Mouse (Mus musculus): ENCODE data around the gene Zfp26. TPM values are rescaled to one million over a fixed set of nuclear protein-coding genes. Genes with fewer than 3 reads are reported as not detected.

Zfp26 gene
- polyA plus RNA-seq, 1 experiment: 13.8 TPM

DNA sequence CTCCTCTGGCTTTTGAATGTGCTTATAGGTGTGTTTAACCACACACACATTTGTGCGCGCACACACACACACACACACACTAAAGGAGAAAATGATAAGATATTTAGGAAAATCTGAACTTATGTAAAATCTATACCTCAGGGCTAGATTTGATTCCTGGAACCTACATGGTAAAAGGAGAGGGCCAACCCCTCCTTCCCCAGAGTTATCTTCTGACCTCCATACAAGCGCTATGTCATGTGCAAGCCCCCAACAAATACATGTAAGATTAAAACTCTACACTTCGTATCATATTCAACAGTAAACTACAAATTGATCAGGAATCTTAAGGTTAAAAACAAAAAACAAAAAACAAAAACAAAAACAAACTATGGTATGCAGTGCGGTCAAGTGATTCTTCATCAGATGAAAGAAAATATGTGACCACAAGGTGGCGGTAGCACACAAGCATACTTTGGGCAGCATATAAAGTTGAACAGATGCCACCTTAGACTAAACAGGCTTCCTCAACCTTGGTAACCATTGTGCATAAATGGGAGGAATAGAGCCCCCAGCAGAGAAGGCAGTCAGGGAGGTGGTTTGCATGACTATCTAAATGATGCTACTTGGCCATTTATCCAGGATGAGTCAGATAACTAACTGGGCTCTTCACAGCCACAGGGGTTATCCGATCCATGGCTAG, 6.9 kb upstream of the Zfp26 start:
- no peak overlapping the region for H3K4me3 ChIP-seq (ENCODE audit: insufficient read depth, low read length)
- H3K4me1 ChIP-seq (ENCODE audit: control insufficient read depth, insufficient read depth, low read length): peaks cover 3% of the 10 kb centered on the region
- H3K27ac ChIP-seq (ENCODE audit: insufficient read depth, low read depth, low read length): no peak overlapping the region
- TF ChIP-seq CTCF (IDR thresholded peaks at IDR 0.05; ENCODE audit: low read depth, low read length) (no peak), POLR2A (IDR thresholded peaks at IDR 0.05; ENCODE audit: borderline replicate concordance, low read depth, low read length) (no peak)

DNA sequence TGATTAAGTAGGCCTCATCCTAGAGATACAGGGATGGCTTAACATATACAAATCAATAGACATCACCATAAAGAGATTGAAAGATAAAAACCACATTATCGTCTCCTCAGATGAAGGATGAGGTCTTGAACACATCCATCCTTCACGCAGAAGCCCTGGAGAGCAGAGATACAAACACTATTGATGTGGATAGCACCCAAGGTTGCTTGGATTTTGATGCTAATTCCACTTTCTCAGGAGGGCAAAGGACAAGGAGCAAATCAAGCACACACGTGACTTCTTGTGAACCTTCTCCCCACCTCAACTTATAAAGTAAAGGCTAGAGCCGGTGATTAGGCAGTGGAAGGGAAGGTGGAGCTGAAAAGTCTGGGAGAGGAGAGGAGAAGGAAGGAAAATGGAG, 6.3 kb downstream of the Zfp26 start:
- peaks cover 3% of the 10 kb centered on the region; the same call in 1 of the 2 replicates for H3K4me1 ChIP-seq (ENCODE audit: control insufficient read depth, insufficient read depth, low read length)
- H3K4me3 ChIP-seq (ENCODE audit: insufficient read depth, low read length): no peak overlapping the region
- TF ChIP-seq CTCF (IDR thresholded peaks at IDR 0.05; ENCODE audit: low read depth, low read length): no peak
- TF ChIP-seq POLR2A (IDR thresholded peaks at IDR 0.05; ENCODE audit: borderline replicate concordance, low read depth, low read length): no peak
- no peak overlapping the region for H3K27ac ChIP-seq (ENCODE audit: insufficient read depth, low read depth, low read length)

DNA sequence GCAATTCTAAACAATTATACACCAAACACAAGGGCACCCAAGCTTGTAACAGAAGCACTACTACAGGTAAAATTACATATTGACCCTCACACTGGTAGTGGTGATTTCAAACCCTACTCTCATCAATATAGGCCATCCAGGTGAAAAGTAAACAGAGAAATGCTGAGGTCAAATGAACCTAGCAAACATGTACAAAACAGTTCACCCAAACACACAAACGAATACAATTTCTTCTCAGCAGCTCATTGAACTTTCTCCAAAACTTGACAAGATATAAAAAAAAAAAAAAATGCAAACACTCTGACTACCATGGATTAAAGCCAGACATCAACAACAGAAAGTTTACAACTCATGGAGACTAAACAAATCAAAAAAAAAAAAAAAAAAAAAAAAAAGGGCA, 8.5 kb downstream of the Zfp26 start:
- Histone ChIP-seq H3K4me1 (ENCODE audit: control insufficient read depth, insufficient read depth, low read length) (peaks cover 3% of the 10 kb centered on the region; the same call in 1 of the 2 replicates), H3K27ac (ENCODE audit: insufficient read depth, low read depth, low read length) (no peak overlapping the region)

DNA sequence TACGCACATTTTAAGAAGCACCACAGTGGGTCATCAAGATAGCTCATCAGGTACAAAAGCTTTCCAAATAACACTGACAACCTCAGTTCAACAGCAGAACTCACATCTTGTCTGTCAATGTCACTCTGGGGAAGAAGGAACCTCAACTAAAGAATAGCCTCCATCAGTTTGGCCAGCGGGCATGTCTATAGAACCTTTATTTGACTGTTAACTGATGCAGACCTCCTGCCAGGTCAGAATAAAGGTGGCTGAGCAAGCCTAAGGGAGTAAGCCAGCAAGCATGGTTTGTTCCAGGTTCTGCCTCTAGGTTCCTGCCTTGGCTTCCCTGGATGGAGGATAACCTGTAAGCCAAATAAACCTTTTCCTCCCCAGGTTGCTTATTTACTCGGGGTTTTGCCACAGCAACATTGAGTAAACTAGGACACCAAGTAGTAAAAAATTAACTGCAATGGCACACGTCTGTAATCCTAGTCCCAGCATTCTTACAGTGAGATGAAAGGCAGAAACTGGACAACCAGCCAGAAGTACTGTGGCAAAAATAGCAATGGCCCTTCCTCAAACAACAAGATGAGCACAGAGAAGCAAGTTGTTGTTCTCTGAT, 16.7 kb downstream of the Zfp26 start:
- Histone ChIP-seq H3K27ac (ENCODE audit: insufficient read depth, low read depth, low read length) (no peak overlapping the region), H3K4me1 (ENCODE audit: control insufficient read depth, insufficient read depth, low read length) (no peaks in the 10 kb centered on the region), H3K4me3 (ENCODE audit: insufficient read depth, low read length) (no peak overlapping the region)
- TF ChIP-seq CTCF (IDR thresholded peaks at IDR 0.05; ENCODE audit: low read depth, low read length): no peak
- TF ChIP-seq POLR2A (IDR thresholded peaks at IDR 0.05; ENCODE audit: borderline replicate concordance, low read depth, low read length): no peak

More for the DNA sequence above, 8.5 kb downstream of the Zfp26 start:
- no peak overlapping the region for H3K4me3 ChIP-seq (ENCODE audit: insufficient read depth, low read length)
- TF ChIP-seq POLR2A (IDR thresholded peaks at IDR 0.05; ENCODE audit: borderline replicate concordance, low read depth, low read length) (no peak), CTCF (IDR thresholded peaks at IDR 0.05; ENCODE audit: low read depth, low read length) (no peak)

DNA sequence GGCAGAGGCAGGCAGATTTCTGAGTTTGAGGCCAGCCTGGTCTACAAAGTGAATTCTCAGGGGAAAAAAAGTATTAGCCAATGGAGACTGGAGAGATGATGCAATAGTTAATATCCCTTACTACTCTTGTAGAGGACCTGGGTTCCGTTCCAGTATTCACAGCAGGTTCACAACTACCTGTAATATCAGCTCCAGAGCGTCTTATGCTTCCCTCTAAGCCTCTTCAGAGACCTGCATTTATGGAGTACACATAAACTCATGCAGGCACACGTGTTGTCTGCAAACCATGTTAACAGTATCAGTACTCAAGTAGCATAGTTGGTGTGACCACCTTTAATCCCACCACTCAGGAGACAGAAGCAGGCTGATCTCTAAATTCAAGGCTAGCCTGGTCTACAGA, 30.0 kb downstream of the Zfp26 start:
- no peak overlapping the region for H3K4me3 ChIP-seq (ENCODE audit: insufficient read depth, low read length)
- H3K27ac ChIP-seq (ENCODE audit: insufficient read depth, low read depth, low read length): no peak overlapping the region
- H3K4me1 ChIP-seq (ENCODE audit: control insufficient read depth, insufficient read depth, low read length): no peaks in the 10 kb centered on the region
- TF ChIP-seq POLR2A (IDR thresholded peaks at IDR 0.05; ENCODE audit: borderline replicate concordance, low read depth, low read length) (no peak), CTCF (IDR thresholded peaks at IDR 0.05; ENCODE audit: low read depth, low read length) (no peak)

DNA sequence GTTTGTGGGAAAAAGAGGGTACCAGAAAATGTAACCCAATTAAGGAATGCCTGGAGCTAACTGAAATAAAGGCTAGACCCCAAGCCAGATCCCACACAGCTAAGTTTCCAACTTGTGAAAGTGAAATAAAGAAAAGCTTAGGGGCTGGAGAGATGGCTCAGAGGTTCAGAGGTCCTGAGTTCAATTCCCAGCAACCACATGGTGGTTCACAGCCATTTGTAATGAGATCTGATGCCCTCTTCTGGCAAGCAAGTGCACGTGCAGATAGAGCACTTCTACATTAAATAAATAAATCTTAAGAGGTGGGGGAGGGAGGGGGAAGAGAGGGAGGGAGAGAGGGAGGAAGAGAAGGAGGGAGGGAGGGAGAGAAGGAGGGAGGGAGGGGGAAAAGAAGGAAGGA, 48.5 kb downstream of the Zfp26 start:
- H3K4me3 ChIP-seq (ENCODE audit: insufficient read depth, low read length): no peak overlapping the region
- no peaks in the 10 kb centered on the region for H3K4me1 ChIP-seq (ENCODE audit: control insufficient read depth, insufficient read depth, low read length)
- no peak overlapping the region for H3K27ac ChIP-seq (ENCODE audit: insufficient read depth, low read depth, low read length)
- TF ChIP-seq POLR2A (IDR thresholded peaks at IDR 0.05; ENCODE audit: borderline replicate concordance, low read depth, low read length) (no peak), CTCF (IDR thresholded peaks at IDR 0.05; ENCODE audit: low read depth, low read length) (no peak)

DNA sequence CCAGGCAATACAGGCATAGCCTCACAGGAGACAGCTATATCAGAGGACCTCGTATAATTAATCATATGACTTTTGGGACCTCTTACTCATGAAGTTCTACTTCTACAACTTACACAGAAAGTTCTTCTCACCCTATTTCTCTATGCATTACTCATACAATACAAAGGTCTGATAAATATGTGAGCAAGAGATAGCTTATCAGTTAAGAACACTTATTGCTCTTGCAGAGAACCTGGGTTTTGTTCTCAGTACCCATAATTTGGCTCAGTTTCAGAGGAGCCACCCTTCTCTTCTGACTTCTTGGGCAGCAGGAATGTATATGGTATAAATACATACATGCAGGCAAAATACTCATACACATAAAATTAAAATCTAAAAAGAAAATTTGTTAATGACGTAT, 50.6 kb downstream of the Zfp26 start:
- TF ChIP-seq POLR2A (IDR thresholded peaks at IDR 0.05; ENCODE audit: borderline replicate concordance, low read depth, low read length): no peak
- TF ChIP-seq CTCF (IDR thresholded peaks at IDR 0.05; ENCODE audit: low read depth, low read length): no peak
- Histone ChIP-seq H3K4me3 (ENCODE audit: insufficient read depth, low read length) (no peak overlapping the region), H3K27ac (ENCODE audit: insufficient read depth, low read depth, low read length) (no peak overlapping the region), H3K4me1 (ENCODE audit: control insufficient read depth, insufficient read depth, low read length) (no peaks in the 10 kb centered on the region)

DNA sequence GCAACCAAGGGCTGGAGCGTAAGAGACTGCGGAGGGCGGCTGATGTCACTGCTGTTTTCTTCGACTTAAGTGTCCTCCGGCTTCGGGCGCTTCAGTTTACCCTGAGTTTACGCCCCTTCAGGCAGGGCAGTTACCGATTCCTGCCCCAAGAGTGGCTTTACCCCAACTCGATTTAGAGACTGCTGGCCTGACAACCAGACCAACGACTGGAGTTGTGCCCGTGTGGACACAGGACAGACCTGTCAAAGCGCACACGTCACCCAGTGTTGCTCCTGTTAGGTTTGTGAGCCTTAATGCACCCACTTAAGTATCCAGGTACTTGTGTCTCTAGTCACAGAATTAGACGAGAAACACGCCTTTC, 74.6 kb downstream of the Zfp26 start:
- Histone ChIP-seq H3K4me3 (ENCODE audit: insufficient read depth, low read length) (peak overlapping the region; percentile 77), H3K4me1 (ENCODE audit: control insufficient read depth, insufficient read depth, low read length) (peaks cover 6% of the 10 kb centered on the region), H3K27ac (ENCODE audit: insufficient read depth, low read depth, low read length) (peak overlapping the region; percentile 27; the same call in 1 of the 2 replicates)
- no peak for TF ChIP-seq POLR2A (IDR thresholded peaks at IDR 0.05; ENCODE audit: borderline replicate concordance, low read depth, low read length)
- no peak for TF ChIP-seq CTCF (IDR thresholded peaks at IDR 0.05; ENCODE audit: low read depth, low read length)

DNA sequence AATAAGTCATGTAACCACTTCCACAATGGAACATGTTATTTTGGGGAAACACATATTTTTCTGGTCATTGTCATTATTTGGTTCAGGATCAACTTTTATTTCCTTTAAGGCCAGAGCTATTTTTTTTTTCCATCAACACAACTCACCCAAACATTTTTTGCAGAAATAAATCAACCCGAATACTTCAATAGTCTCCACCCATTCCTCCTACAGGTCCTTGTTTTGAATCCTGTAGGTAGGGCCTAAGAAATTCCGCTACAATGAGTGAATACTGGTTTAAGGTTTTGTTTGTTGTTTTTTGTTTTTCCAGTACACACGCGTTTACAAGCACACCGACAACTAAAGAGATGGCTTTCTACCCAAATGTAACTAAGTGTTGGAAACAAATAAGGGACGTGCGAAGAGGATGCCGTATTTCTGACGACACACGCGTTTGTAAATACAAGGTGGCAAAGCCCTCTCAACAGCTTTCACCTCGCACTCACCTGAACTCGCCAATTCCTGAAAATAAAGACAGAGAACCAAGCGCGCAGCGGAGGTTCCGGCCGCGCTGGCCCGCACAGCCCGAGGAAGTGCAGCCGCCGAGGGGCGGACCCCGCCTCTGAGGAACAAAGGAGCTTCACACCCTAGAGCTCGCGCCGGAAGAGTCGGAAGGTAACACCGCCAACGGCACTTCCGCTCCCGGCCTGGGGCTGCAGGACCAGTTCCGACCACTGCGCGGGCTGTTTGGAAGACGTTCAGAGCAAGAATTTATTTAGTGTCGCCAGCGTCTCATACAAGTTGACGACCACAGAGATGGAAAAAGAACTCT, 75.2 kb downstream of the Zfp26 start, which contains the start of gene Zfp560:
Gene Zfp560 (minus strand): TSS at position 646 of the 811 bp plus-strand sequence.
- H3K27ac ChIP-seq (ENCODE audit: insufficient read depth, low read depth, low read length): peak within 1 kb of the TSS; percentile 27; the same call in 1 of the 2 replicates

More for the DNA sequence above, 75.2 kb downstream of the Zfp26 start, which contains the start of gene Zfp560:
- H3K4me3 ChIP-seq (ENCODE audit: insufficient read depth, low read length): peak within 1 kb of the TSS; percentile 77
- TF ChIP-seq POLR2A (IDR thresholded peaks at IDR 0.05; ENCODE audit: borderline replicate concordance, low read depth, low read length): no peak; the same call in 1 of the 2 replicates
- TF ChIP-seq CTCF (IDR thresholded peaks at IDR 0.05; ENCODE audit: low read depth, low read length): peak; percentile 22; the same call in 1 of the 2 replicates
- H3K4me1 ChIP-seq (ENCODE audit: control insufficient read depth, insufficient read depth, low read length): peaks cover 6% of the 10 kb centered on the region
